Mouse (Mus musculus) MEL (cell line): Measurements from ENCODE around the gene Fam204a. TPM values are rescaled to one million over a fixed set of nuclear protein-coding genes. Genes with fewer than 3 reads are reported as not detected.
A peak's percentile ranks its signal among the peaks of the same experiment; 100 is the strongest.

Experiments used
- DNase-seq: peaks from one replicate; pipeline ENCODE4 v3.0.0; 2011; ENCODE audit warnings: low read depth, low spot score
- H3K27ac ChIP-seq: 2 replicates; pipeline ENCODE4 v1.5.1; 2012; ENCODE audit warnings: low read depth, mild to moderate bottlenecking, control low read depth, low read length, moderate library complexity; ENCODE audit not compliant: control insufficient read depth
- H3K27me3 ChIP-seq, 2 experiments: fragments of 150-350 bp in 1 of 2; sonication (generic) in 1 of 2; 2 replicates each; pipeline ENCODE4 v1.6.1; 2012; ENCODE audit warnings: low read length in 2 of 2, mild to moderate bottlenecking in 2 of 2, improper control_type of control experiment in 1 of 2, moderate library complexity in 1 of 2; ENCODE audit not compliant: insufficient read depth in 2 of 2, control insufficient read depth in 1 of 2
- H3K36me3 ChIP-seq, 2 experiments: 2 replicates each; pipeline ENCODE4 v1.6.1; 2012 to 2014; ENCODE audit warnings: low read length in 2 of 2, improper control_type of control experiment in 1 of 2, inconsistent platforms in 1 of 2, mild to moderate bottlenecking in 1 of 2; ENCODE audit not compliant: insufficient read depth in 2 of 2, control insufficient read depth in 1 of 2
- H3K4me1 ChIP-seq, 2 experiments: fragments of 150-350 bp in 1 of 2; sonication (generic) in 1 of 2; 2 replicates each; pipeline ENCODE4 v1.6.1; 2012; ENCODE audit warnings: low read length in 2 of 2, improper control_type of control experiment in 1 of 2, mild to moderate bottlenecking in 1 of 2; ENCODE audit not compliant: insufficient read depth in 2 of 2, control insufficient read depth in 1 of 2
- H3K4me3 ChIP-seq, 2 experiments: fragments of 150-350 bp in 1 of 2; sonication (generic) in 1 of 2; 2 replicates each; pipeline ENCODE4 v1.5.1; 2012; ENCODE audit warnings: low read depth in 2 of 2, low read length in 2 of 2, mild to moderate bottlenecking in 2 of 2, moderate library complexity in 2 of 2, control low read depth in 1 of 2, improper control_type of control experiment in 1 of 2; ENCODE audit not compliant: control insufficient read depth in 1 of 2, insufficient read depth in 1 of 2
- H3K79me2 ChIP-seq: 2 replicates; pipeline ENCODE4 v1.6.1; 2012; ENCODE audit warnings: mild to moderate bottlenecking, low read length, moderate library complexity; ENCODE audit not compliant: control insufficient read depth, poor library complexity, insufficient read depth
- H3K9ac ChIP-seq: 2 replicates; pipeline ENCODE4 v1.6.1; 2012; ENCODE audit warnings: low read depth, mild to moderate bottlenecking, control low read depth, low read length, moderate library complexity; ENCODE audit not compliant: control insufficient read depth, poor library complexity, severe bottlenecking
- H3K9me3 ChIP-seq: fragments of 150-350 bp; sonication (generic); replicated peaks from 2 replicates; pipeline ENCODE4 v1.6.1; 2012; ENCODE audit warnings: mild to moderate bottlenecking, low read length, improper control_type of control experiment, moderate library complexity; ENCODE audit not compliant: insufficient read depth
- CTCF ChIP-seq, 3 experiments: IDR thresholded peaks in 2 of 3; conservative IDR thresholded peaks in 1 of 3; 2 replicates each; pipeline ENCODE4 v1.5.1; 2011 to 2012; ENCODE audit warnings: low read length in 3 of 3, low read depth in 2 of 3, mild to moderate bottlenecking in 2 of 3, improper control_type of control experiment in 1 of 3, inconsistent platforms in 1 of 3, mixed read lengths in 1 of 3, moderate library complexity in 1 of 3; ENCODE audit not compliant: control insufficient read depth in 1 of 3, insufficient read depth in 1 of 3, poor library complexity in 1 of 3, severe bottlenecking in 1 of 3
- E2F4 ChIP-seq: IDR thresholded peaks from 2 replicates; pipeline ENCODE4 v1.6.1; 2011; ENCODE audit warnings: low read depth, low read length, improper control_type of control experiment, borderline replicate concordance
- ELF1 ChIP-seq: IDR thresholded peaks from 2 replicates; pipeline ENCODE4 v1.6.1; 2014; ENCODE audit warnings: low read depth, mild to moderate bottlenecking, inconsistent platforms, low read length, improper control_type of control experiment, moderate library complexity
- GABPA ChIP-seq: IDR thresholded peaks from 2 replicates; pipeline ENCODE4 v1.6.1; 2012; ENCODE audit warnings: low read depth, mild to moderate bottlenecking, inconsistent platforms, low read length, improper control_type of control experiment, moderate library complexity
- HCFC1 ChIP-seq: IDR thresholded peaks from 2 replicates; pipeline ENCODE4 v1.6.1; 2012; ENCODE audit warnings: low read depth, mild to moderate bottlenecking, inconsistent platforms, low read length, improper control_type of control experiment, moderate library complexity
- JUND ChIP-seq: IDR thresholded peaks from 2 replicates; pipeline ENCODE4 v1.6.1; 2011; ENCODE audit warnings: low read depth, mild to moderate bottlenecking, improper control_type of control experiment, low read length
- KAT2A ChIP-seq: conservative IDR thresholded peaks from 2 replicates; pipeline ENCODE4 v1.6.1; 2012; ENCODE audit warnings: low read depth, low read length, improper control_type of control experiment, inconsistent platforms
- MAFK ChIP-seq: IDR thresholded peaks from 2 replicates; pipeline ENCODE4 v1.6.1; 2011; ENCODE audit warnings: low read depth, mild to moderate bottlenecking, low read length, improper control_type of control experiment, borderline replicate concordance
- MAX ChIP-seq: IDR thresholded peaks from 2 replicates; pipeline ENCODE4 v1.6.1; 2011; ENCODE audit warnings: low read length, improper control_type of control experiment
- MAZ ChIP-seq: IDR thresholded peaks from 2 replicates; pipeline ENCODE4 v1.6.1; 2012; ENCODE audit warnings: low read depth, mild to moderate bottlenecking, inconsistent platforms, low read length, improper control_type of control experiment
- MEF2A ChIP-seq: IDR thresholded peaks from 2 replicates; pipeline ENCODE4 v1.6.1; 2014; ENCODE audit warnings: low read depth, mild to moderate bottlenecking, inconsistent platforms, low read length, improper control_type of control experiment; ENCODE audit not compliant: poor library complexity, insufficient replicate concordance, severe bottlenecking; ENCODE audit errors: extremely low read depth
- MYB ChIP-seq: IDR thresholded peaks from 2 replicates; pipeline ENCODE4 v1.6.1; 2011; ENCODE audit warnings: mild to moderate bottlenecking, low read depth, low read length, improper control_type of control experiment
- MYC ChIP-seq: IDR thresholded peaks from 2 replicates; pipeline ENCODE4 v1.6.1; 2011; ENCODE audit warnings: low read depth, mild to moderate bottlenecking, low read length, improper control_type of control experiment, moderate library complexity
- POLR2A ChIP-seq, 2 experiments: IDR thresholded peaks; 2 replicates each; pipeline ENCODE4 v1.6.1; 2011 to 2012; ENCODE audit warnings: low read length in 2 of 2, mild to moderate bottlenecking in 2 of 2, control low read depth in 1 of 2, improper control_type of control experiment in 1 of 2, low read depth in 1 of 2, moderate library complexity in 1 of 2; ENCODE audit not compliant: control insufficient read depth in 1 of 2, insufficient read depth in 1 of 2, poor library complexity in 1 of 2
- POLR2AphosphoS2 ChIP-seq: IDR thresholded peaks from 2 replicates; pipeline ENCODE4 v1.6.1; 2011; ENCODE audit warnings: low read length, improper control_type of control experiment
- USF2 ChIP-seq, 2 experiments: IDR thresholded peaks; 2 replicates each; pipeline ENCODE4 v1.6.1; 2011 to 2012; ENCODE audit warnings: improper control_type of control experiment in 2 of 2, low read length in 2 of 2, borderline replicate concordance in 1 of 2, inconsistent platforms in 1 of 2, low read depth in 1 of 2, mild to moderate bottlenecking in 1 of 2; ENCODE audit not compliant: insufficient read depth in 1 of 2
- ZMIZ1 ChIP-seq: IDR thresholded peaks from 2 replicates; pipeline ENCODE4 v1.6.1; 2012; ENCODE audit warnings: low read depth, mild to moderate bottlenecking, inconsistent platforms, low read length, improper control_type of control experiment, moderate library complexity
- ZNF384 ChIP-seq: IDR thresholded peaks from 2 replicates; pipeline ENCODE4 v1.6.1; 2012; ENCODE audit warnings: low read depth, mild to moderate bottlenecking, inconsistent platforms, low read length, improper control_type of control experiment
- polyA plus RNA-seq, 2 experiments: library from polyadenylated mRNA; stranded (reverse) in 1 of 2; unstranded in 1 of 2; fragments of >175 nt in 1 of 2; fragments of >200 nt in 1 of 2; gene quantifications; 2 replicates each; pipeline versions ENCODE4 v1.2.1 to v1.2.4; 2012; ENCODE audit warnings: low replicate concordance in 2 of 2, low read depth in 1 of 2; ENCODE audit not compliant: insufficient read length in 2 of 2, insufficient read depth in 1 of 2, missing spikeins in 1 of 2
- total RNA-seq: library from RNA; depleted of rRNA; stranded (reverse); fragments of 300-350 nt; gene quantifications from 2 replicates; pipeline ENCODE4 v1.2.3, GENCODE M21; 2012

The Fam204a gene
- total and polyA plus RNA-seq, 3 experiments: 51.2 to 54.0 TPM; not detected in 1

- peak; percentile 97 for TF ChIP-seq MAFK
- no peak for TF ChIP-seq ZNF384
- H3K27me3 ChIP-seq: no peaks in the 10 kb centered on the region
- no peaks in the 10 kb centered on the region for H3K79me2 ChIP-seq
- H3K4me3 ChIP-seq: no peak overlapping the region
- H3K9me3 ChIP-seq: no peaks in the 10 kb centered on the region
- H3K36me3 ChIP-seq: peaks cover 0 to 42% of the 10 kb centered on the region in 2 experiments; a peak in 2 of 4 replicates
- DNase-seq: no peak
- H3K27ac ChIP-seq: no peak overlapping the region
- H3K9ac ChIP-seq: no peak overlapping the region
- H3K4me1 ChIP-seq: no peaks in the 10 kb centered on the region
These were observed 18.3 kb downstream of the Fam204a start for GRCm38 (mm10) chr19:60208173-60208572.

- TF ChIP-seq MEF2A (no peak), MAX (no peak), MYC (no peak), ZNF384 (no peak), POLR2AphosphoS2 (no peak), USF2 (IDR thresholded peaks at IDR 0.05; ENCODE audit: borderline replicate concordance in 1 of 2, insufficient read depth in 1 of 2, low read depth in 1 of 2, low read length in 2 of 2) (no peak), MYB (no peak), E2F4 (no peak), ELF1 (no peak), CTCF (IDR thresholded peaks at IDR 0.05 in 2 of 3, conservative IDR thresholded peaks at IDR 0.05 in 1 of 3; ENCODE audit: control insufficient read depth in 1 of 3, insufficient read depth in 1 of 3, low read depth in 2 of 3, low read length in 3 of 3, poor library complexity in 1 of 3, severe bottlenecking in 1 of 3) (no peak), GABPA (no peak), MAZ (no peak), JUND (no peak), KAT2A (no peak), HCFC1 (no peak), POLR2A (IDR thresholded peaks at IDR 0.05; ENCODE audit: control insufficient read depth in 1 of 2, insufficient read depth in 1 of 2, low read depth in 1 of 2, low read length in 2 of 2, poor library complexity in 1 of 2) (no peak), ZMIZ1 (no peak)
- H3K36me3 ChIP-seq: peaks cover 15 to 21% of the 10 kb centered on the region in 2 experiments
- no peak overlapping the region for H3K9ac ChIP-seq
- no peak overlapping the region for H3K27ac ChIP-seq
- peaks cover 6 to 14% of the 10 kb centered on the region in 2 experiments for H3K4me1 ChIP-seq
- no peaks in the 10 kb centered on the region; the same call in 1 of the 2 replicates for H3K79me2 ChIP-seq
- H3K9me3 ChIP-seq: no peaks in the 10 kb centered on the region
- no peak for DNase-seq
- no peak overlapping the region for H3K4me3 ChIP-seq
- no peaks in the 10 kb centered on the region for H3K27me3 ChIP-seq
These were observed 22.3 kb downstream of the Fam204a start for GRCm38 (mm10) chr19:60204176-60204575.
